In the genomic region with DNA sequence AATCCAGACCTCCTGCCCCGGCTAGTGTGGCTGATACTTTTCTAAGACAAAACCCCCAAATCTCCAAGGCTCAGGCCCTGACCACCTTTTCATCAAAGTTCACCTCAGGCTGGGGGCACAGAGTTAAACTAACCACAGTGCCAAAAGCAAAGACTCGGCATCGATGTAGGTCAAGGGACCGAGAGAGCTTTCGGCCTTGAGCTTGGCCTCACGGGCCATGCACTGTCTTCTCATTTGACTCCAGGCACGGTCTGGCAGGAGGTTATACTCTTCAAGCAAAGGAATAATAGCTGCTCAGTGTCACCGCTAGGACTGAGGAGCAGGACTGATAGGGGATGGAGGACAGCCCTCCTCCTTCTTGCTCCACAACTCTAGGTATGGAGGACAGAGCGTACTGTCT, we compare ENCODE assay signal across 11 mouse cellular contexts. TPM values are rescaled to one million over a fixed set of nuclear protein-coding genes. Genes with fewer than 3 reads are reported as not detected.
"Had no signal": no experiment of that assay in that cellular context is flagged by ENCODE, and none has a peak within 500 bp of the region (broad histone marks: within the 10 kb centered on the region; RNA-seq: fewer than 3 reads in every experiment).

No protein-coding gene starts in this region.

- DNase-seq: lung, adult 18-20 months; lung, embryonic 14.5 days; lung, postnatal 10 days; midbrain, embryonic 14.5 days; right cerebral cortex, postnatal 14 days; thymus, adult 2 months; thymus, postnatal 25 days; thymus, postnatal 4 days had no signal

RNA-seq across cellular contexts. Expression of gene Pacsin3, which starts 50.2 kb away (rescaled TPM):
- total RNA-seq: megakaryocyte progenitor cell, adult 5-6 weeks; monocyte, adult 5-6 weeks; neutrophil, adult 5-6 weeks had no signal
